Mouse (Mus musculus) hindbrain, embryonic 16.5 days (tissue): ENCODE data around the gene Usp5. TPM values are rescaled to one million over a fixed set of nuclear protein-coding genes. Genes with fewer than 3 reads are reported as not detected.

ENCODE experiments used
- ATAC-seq: fragments of 200-750 bp; cut with Nextera tagmentation; 2 replicates; pipeline ENCODE4 v1.8.0; 2017; ENCODE audit warnings: moderate TSS enrichment, moderate library complexity
- H3K27ac ChIP-seq: fragments of 300-500 bp; sonication (generic); 2 replicates; pipeline ENCODE4 v1.5.1; 2014; ENCODE audit warnings: low read depth, mild to moderate bottlenecking, control low read depth, low read length, moderate library complexity
- H3K27me3 ChIP-seq: fragments of 300-500 bp; sonication (generic); replicated peaks from 2 replicates; pipeline ENCODE4 v1.6.1; 2014; ENCODE audit warnings: low read length; ENCODE audit not compliant: control insufficient read depth, insufficient read depth
- H3K36me3 ChIP-seq: fragments of 300-500 bp; sonication (generic); 2 replicates; pipeline ENCODE4 v1.6.1; 2014; ENCODE audit warnings: mild to moderate bottlenecking, low read length, moderate library complexity, mixed read lengths; ENCODE audit not compliant: control insufficient read depth, insufficient read depth
- H3K4me1 ChIP-seq: fragments of 300-500 bp; sonication (generic); 2 replicates; pipeline ENCODE4 v1.6.1; 2014; ENCODE audit warnings: low read depth, low read length; ENCODE audit not compliant: control insufficient read depth, insufficient read depth
- H3K4me2 ChIP-seq: fragments of 300-500 bp; sonication (generic); 2 replicates; pipeline ENCODE4 v1.6.1; 2014; ENCODE audit warnings: mild to moderate bottlenecking, low read length, control low read depth, moderate library complexity
- H3K4me3 ChIP-seq: fragments of 300-500 bp; sonication (generic); 2 replicates; pipeline ENCODE4 v1.5.1; 2014; ENCODE audit warnings: mild to moderate bottlenecking, low read length, control low read depth, moderate library complexity
- H3K9ac ChIP-seq: fragments of 300-500 bp; sonication (generic); 2 replicates; pipeline ENCODE4 v1.6.1; 2014; ENCODE audit warnings: low read depth, mild to moderate bottlenecking, control low read depth, low read length, moderate library complexity
- H3K9me3 ChIP-seq: fragments of 300-500 bp; sonication (generic); 2 replicates; pipeline ENCODE4 v1.6.1; 2014; ENCODE audit warnings: mild to moderate bottlenecking, low read length, moderate library complexity; ENCODE audit not compliant: control insufficient read depth
- WGBS: fragments of 180-500 bp; shearing (Covaris S2); extraction: QIAGEN DNeasy Blood & Tissue Kit; methylation state at CpG from one replicate; pipeline ENCODE4 v1.1.7; 2014; 5-methylcytosine and 5-hydroxymethylcytosine counted together
- polyA plus RNA-seq: library from polyadenylated mRNA; unstranded; fragments of >200 nt; fragmentation: Nextera tagmentation; extraction: Ambion mirVana; gene quantifications from 2 replicates; pipeline ENCODE4 v1.2.1, GENCODE M21; 2015

The Usp5 gene
- polyA plus RNA-seq, 1 experiment from 2014 or later = 220 TPM

DNA sequence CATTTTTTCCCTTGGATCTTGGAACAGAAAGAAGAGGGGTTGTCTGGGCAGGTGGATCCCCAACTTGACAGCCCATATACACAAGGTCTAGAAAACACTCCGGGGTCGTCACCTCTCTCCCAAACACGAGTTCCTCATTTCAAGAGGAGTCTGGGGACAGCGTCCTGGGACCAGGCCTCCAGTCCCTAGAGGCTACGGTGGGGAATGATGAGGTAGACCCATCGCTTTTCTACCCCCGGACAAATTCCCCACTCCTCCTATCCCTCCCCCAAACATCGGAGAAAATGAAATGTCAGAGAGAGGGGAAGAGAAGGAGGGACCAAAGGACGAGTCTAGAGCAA, 60.6 kb downstream of the Usp5 start:
- 0 out of 2 replicates have a peak, but pooled peaks cover 2% of the 10 kb centered on the region for H3K36me3 ChIP-seq
- H3K27me3 ChIP-seq = no peaks in the 10 kb centered on the region
- ATAC-seq = peak; percentile 12
- H3K9me3 ChIP-seq = no peaks in the 10 kb centered on the region
- peak overlapping the region; percentile 63 for H3K4me3 ChIP-seq
- peak overlapping the region; percentile 82 for H3K4me2 ChIP-seq
- H3K27ac ChIP-seq = peak overlapping the region; percentile 75
- H3K9ac ChIP-seq = peak overlapping the region; percentile 84
- 5% methylated on average over 9 of the region's 9 CpGs for WGBS
- peaks cover 20% of the 10 kb centered on the region for H3K4me1 ChIP-seq

GRCm38 (mm10) chr6:124767920-124768703, 61.2 kb downstream of the Usp5 start:
- Histone ChIP-seq H3K9me3 (no peaks in the 10 kb centered on the region), H3K27me3 (no peaks in the 10 kb centered on the region), H3K4me2 (peak overlapping the region; percentile 82), H3K27ac (peak overlapping the region; percentile 75), H3K4me1 (peaks cover 20% of the 10 kb centered on the region), H3K36me3 (0 out of 2 replicates have a peak, but pooled peaks cover 2% of the 10 kb centered on the region), H3K4me3 (peak overlapping the region; percentile 63), H3K9ac (peak overlapping the region; percentile 84)
- peak; percentile 40 for ATAC-seq
- 22% methylated on average over 19 of the region's 19 CpGs for WGBS

GRCm38 (mm10) chr6:124767536-124767919, 61.8 kb downstream of the Usp5 start:
- ATAC-seq = no peak
- Histone ChIP-seq H3K9ac (peak overlapping the region; percentile 84), H3K4me3 (peak overlapping the region; percentile 63), H3K4me2 (peak overlapping the region; percentile 82), H3K9me3 (no peaks in the 10 kb centered on the region), H3K36me3 (0 out of 2 replicates have a peak, but pooled peaks cover 2% of the 10 kb centered on the region), H3K27me3 (no peaks in the 10 kb centered on the region), H3K27ac (0 out of 2 replicates have a peak overlapping the region, but pooled peaks have one; percentile 39), H3K4me1 (peaks cover 20% of the 10 kb centered on the region)
- 39% methylated on average over 4 of the region's 4 CpGs for WGBS

- WGBS = 83% methylated on average over 7 of the region's 7 CpGs
- Histone ChIP-seq H3K9me3 (no peaks in the 10 kb centered on the region), H3K27ac (no peak overlapping the region), H3K9ac (no peak overlapping the region), H3K4me2 (no peak overlapping the region), H3K36me3 (0 out of 2 replicates have a peak, but pooled peaks cover 2% of the 10 kb centered on the region), H3K27me3 (no peaks in the 10 kb centered on the region), H3K4me3 (no peak overlapping the region), H3K4me1 (peaks cover 20% of the 10 kb centered on the region)
- ATAC-seq = no peak
Observed at GRCm38 (mm10) chr6:124765951-124766350, 63.3 kb downstream of the Usp5 start.

Other genes with a start within 250 kb of the Usp5 start
- gene C1s2, start 193.4 kb downstream of the Usp5 start, polyA plus RNA-seq = 0.10 TPM in 1 of 2 replicates, not detected in the other
- 51.1 and 53.7 TPM in 2 replicates for gene Lpcat3, start 166.5 kb downstream of the Usp5 start, polyA plus RNA-seq
- 104 and 108 TPM in 2 replicates for gene Emg1, start 117.3 kb downstream of the Usp5 start, polyA plus RNA-seq
- gene Phb2, start 117.1 kb downstream of the Usp5 start, polyA plus RNA-seq = 249 and 250 TPM in 2 replicates
- gene Ptpn6, start 90.8 kb downstream of the Usp5 start, polyA plus RNA-seq = 4.8 and 4.9 TPM in 2 replicates
- gene Grcc10, start 88.1 kb downstream of the Usp5 start, polyA plus RNA-seq = 587 and 645 TPM in 2 replicates
- not detected in 2 replicates for gene Gm45234, start 73.5 kb downstream of the Usp5 start, polyA plus RNA-seq
- gene Atn1, start 73.0 kb downstream of the Usp5 start, polyA plus RNA-seq = 24.7 and 28.5 TPM in 2 replicates
- gene Eno2, start 59.8 kb downstream of the Usp5 start, polyA plus RNA-seq = 192 and 210 TPM in 2 replicates
- 4.0 and 5.3 TPM in 2 replicates for gene Lrrc23, start 49.8 kb downstream of the Usp5 start, polyA plus RNA-seq
- gene Spsb2, start 20.8 kb downstream of the Usp5 start, polyA plus RNA-seq = 9.2 and 10.3 TPM in 2 replicates
- 544 and 601 TPM in 2 replicates for gene Tpi1, start 15.2 kb downstream of the Usp5 start, polyA plus RNA-seq
- gene Cdca3, start 63 bp upstream of the Usp5 start, polyA plus RNA-seq = 34.2 and 38.5 TPM in 2 replicates
- gene Gnb3, start 10.8 kb upstream of the Usp5 start, polyA plus RNA-seq = 1.0 and 1.1 TPM in 2 replicates
- gene P3h3, start 28.3 kb upstream of the Usp5 start, polyA plus RNA-seq = 7.5 and 16.2 TPM in 2 replicates
- 30.9 and 32.9 TPM in 2 replicates for gene Gpr162, start 34.5 kb upstream of the Usp5 start, polyA plus RNA-seq
- gene Cd4, start 58.7 kb upstream of the Usp5 start, polyA plus RNA-seq = 0.26 and 0.27 TPM in 2 replicates
- 3.0 and 3.6 TPM in 2 replicates for gene Lag3, start 82.2 kb upstream of the Usp5 start, polyA plus RNA-seq
- gene Ptms, start 90.6 kb upstream of the Usp5 start, polyA plus RNA-seq = 609 and 678 TPM in 2 replicates
- gene Mlf2, start 101.9 kb upstream of the Usp5 start, polyA plus RNA-seq = 574 and 587 TPM in 2 replicates
- 107 TPM in 2 replicates for gene Cops7a, start 136.1 kb upstream of the Usp5 start, polyA plus RNA-seq
- 67.4 and 77.9 TPM in 2 replicates for gene Pianp, start 167.2 kb upstream of the Usp5 start, polyA plus RNA-seq
- gene Zfp384, start 179.7 kb upstream of the Usp5 start, polyA plus RNA-seq = 11.6 and 15.2 TPM in 2 replicates
- 133 and 137 TPM in 2 replicates for gene Ing4, start 210.3 kb upstream of the Usp5 start, polyA plus RNA-seq
- 18.2 and 20.9 TPM in 2 replicates for gene Acrbp, start 220.2 kb upstream of the Usp5 start, polyA plus RNA-seq
- 0.36 and 0.85 TPM in 2 replicates for gene Lpar5, start 238.4 kb upstream of the Usp5 start, polyA plus RNA-seq